Mouse (Mus musculus) midbrain, embryonic 13.5 days (tissue): Measurements from ENCODE around the gene Rnf4. TPM values are rescaled to one million over a fixed set of nuclear protein-coding genes. Genes with fewer than 3 reads are reported as not detected.

ENCODE experiments used
- ATAC-seq: fragments of 200-750 bp; cut with Nextera tagmentation; 2 replicates; pipeline ENCODE4 v1.8.0; 2017; ENCODE audit warnings: mild to moderate bottlenecking, moderate TSS enrichment, moderate library complexity
- H3K27ac ChIP-seq: fragments of 300-500 bp; sonication (generic); 2 replicates; pipeline ENCODE4 v1.5.1; 2015; ENCODE audit warnings: inconsistent platforms, mild to moderate bottlenecking, moderate library complexity
- H3K27me3 ChIP-seq: fragments of 300-500 bp; sonication (generic); 2 replicates; pipeline ENCODE4 v1.6.1; 2015; ENCODE audit warnings: mild to moderate bottlenecking, inconsistent platforms
- H3K36me3 ChIP-seq: fragments of 300-500 bp; sonication (generic); 2 replicates; pipeline ENCODE4 v1.6.1; 2015; ENCODE audit warnings: mild to moderate bottlenecking, inconsistent platforms
- H3K4me1 ChIP-seq: fragments of 300-500 bp; sonication (generic); replicated peaks from 2 replicates; pipeline ENCODE4 v1.6.1; 2015; ENCODE audit warnings: inconsistent platforms
- H3K4me2 ChIP-seq: fragments of 300-500 bp; sonication (generic); replicated peaks from 2 replicates; pipeline ENCODE4 v1.6.1; 2015; ENCODE audit warnings: moderate library complexity, mild to moderate bottlenecking, inconsistent platforms
- H3K4me3 ChIP-seq: fragments of 300-500 bp; sonication (generic); replicated peaks from 2 replicates; pipeline ENCODE4 v1.5.1; 2015; ENCODE audit warnings: mild to moderate bottlenecking, inconsistent platforms
- H3K9ac ChIP-seq: fragments of 300-500 bp; sonication (generic); replicated peaks from 2 replicates; pipeline ENCODE4 v1.6.1; 2015; ENCODE audit warnings: mild to moderate bottlenecking, inconsistent platforms
- H3K9me3 ChIP-seq: fragments of 300-500 bp; sonication (generic); 2 replicates; pipeline ENCODE4 v1.6.1; 2016; ENCODE audit warnings: mild to moderate bottlenecking, inconsistent platforms
- WGBS: fragments of 180-500 bp; shearing (Covaris S2); methylation state at CpG from one replicate; pipeline ENCODE4 v1.1.7; 2015; 5-methylcytosine and 5-hydroxymethylcytosine counted together
- polyA plus RNA-seq: library from polyadenylated mRNA; unstranded; fragments of >200 nt; fragmentation: Nextera tagmentation; extraction: Ambion mirVana; gene quantifications from 2 replicates; pipeline ENCODE4 v1.2.1, GENCODE M21; 2015

The Rnf4 gene
- polyA plus RNA-seq = 136 and 141 TPM in 2 replicates

- Histone ChIP-seq H3K4me2 (peak within 1 kb of the TSS; percentile 92), H3K36me3 (0 out of 2 replicates have a peak, but pooled peaks cover 4% of the 10 kb centered on the region), H3K9ac (peak within 1 kb of the TSS; percentile 99), H3K27me3 (no peaks in the 10 kb centered on the region), H3K9me3 (no peaks in the 10 kb centered on the region), H3K4me3 (peak within 1 kb of the TSS; percentile 99), H3K4me1 (peaks cover 38% of the 10 kb centered on the region), H3K27ac (peak within 1 kb of the TSS; percentile 94)
- ATAC-seq = peak; percentile 99
- under 1% methylated on average over 63 of the region's 67 CpGs for WGBS
These were observed at the start of gene Rnf4 for GRCm38 (mm10) chr5:34336097-34336774. Gene Rnf4 (plus strand): TSS chr5:34336289.

GRCm38 (mm10) chr5:34286516-34286915 lies 49.6 kb upstream of the Rnf4 start:
- Histone ChIP-seq H3K36me3 (no peaks in the 10 kb centered on the region), H3K27me3 (peaks cover 51% of the 10 kb centered on the region), H3K9ac (no peak overlapping the region), H3K4me2 (peak overlapping the region; percentile 90), H3K27ac (no peak overlapping the region), H3K4me1 (peaks cover 27% of the 10 kb centered on the region), H3K9me3 (no peaks in the 10 kb centered on the region), H3K4me3 (peak overlapping the region; percentile 74)
- ATAC-seq = no peak
- under 1% methylated on average over 11 of the region's 11 CpGs for WGBS

GRCm38 (mm10) chr5:34287001-34287837 lies 48.9 kb upstream of the Rnf4 start:
- H3K4me2 ChIP-seq = peak overlapping the region; percentile 90
- peak overlapping the region; percentile 79 for H3K9ac ChIP-seq
- WGBS = under 1% methylated on average over 54 of the region's 54 CpGs
- peaks cover 51% of the 10 kb centered on the region for H3K27me3 ChIP-seq
- no peak overlapping the region for H3K27ac ChIP-seq
- H3K9me3 ChIP-seq = no peaks in the 10 kb centered on the region
- H3K36me3 ChIP-seq = no peaks in the 10 kb centered on the region
- H3K4me1 ChIP-seq = peaks cover 27% of the 10 kb centered on the region
- no peak for ATAC-seq
- H3K4me3 ChIP-seq = peak overlapping the region; percentile 74

- Histone ChIP-seq H3K27ac (no peak overlapping the region), H3K4me2 (peak overlapping the region; percentile 90), H3K9ac (peak overlapping the region; percentile 79), H3K27me3 (peaks cover 51% of the 10 kb centered on the region), H3K36me3 (no peaks in the 10 kb centered on the region), H3K9me3 (no peaks in the 10 kb centered on the region), H3K4me3 (peak overlapping the region; percentile 74), H3K4me1 (peaks cover 27% of the 10 kb centered on the region)
- no peak for ATAC-seq
- WGBS = under 1% methylated on average over 18 of the region's 18 CpGs
These were observed 48.3 kb upstream of the Rnf4 start for GRCm38 (mm10) chr5:34287838-34288145.

- H3K27ac ChIP-seq = no peak within 1 kb of the TSS
- H3K4me2 ChIP-seq = peak within 1 kb of the TSS; percentile 90
- ATAC-seq = peak; percentile 99
- H3K27me3 ChIP-seq = peaks cover 51% of the 10 kb centered on the region
- no peaks in the 10 kb centered on the region for H3K36me3 ChIP-seq
- no peaks in the 10 kb centered on the region for H3K9me3 ChIP-seq
- H3K4me1 ChIP-seq = peaks cover 22% of the 10 kb centered on the region
- peak within 1 kb of the TSS; percentile 74 for H3K4me3 ChIP-seq
- H3K9ac ChIP-seq = peak within 1 kb of the TSS; percentile 79
- WGBS = under 1% methylated on average over 82 of the region's 83 CpGs
These were observed 47.9 kb upstream of the Rnf4 start, which contains the start of the genes Zfyve28 and Cfap99 for GRCm38 (mm10) chr5:34288154-34288716. Gene Zfyve28 (minus strand): TSS chr5:34288449. Gene Cfap99 (plus strand): TSS chr5:34288600.

DNA sequence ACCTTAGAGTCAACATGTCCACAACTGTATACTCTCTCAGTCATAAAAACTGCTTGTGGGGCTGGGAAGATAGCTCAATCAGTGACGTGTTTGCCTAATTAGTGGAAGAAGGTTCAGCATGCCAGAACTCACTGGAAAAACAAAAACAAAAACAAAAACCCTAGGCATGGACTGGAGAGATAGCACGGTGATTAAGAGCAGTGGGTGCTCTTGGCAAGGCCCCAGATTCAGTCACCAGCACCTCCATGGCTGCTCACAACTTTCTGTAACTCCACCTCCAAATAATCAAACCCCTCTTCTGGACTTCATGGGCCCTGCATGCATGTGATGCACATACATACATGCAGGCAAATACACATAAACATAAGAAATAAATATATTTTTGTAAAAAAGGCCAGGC lies 46.8 kb upstream of the Rnf4 start:
- H3K9ac ChIP-seq = no peak overlapping the region
- H3K9me3 ChIP-seq = no peaks in the 10 kb centered on the region
- peak overlapping the region; percentile 74; the same call in 1 of the 2 replicates for H3K4me3 ChIP-seq
- H3K27me3 ChIP-seq = peaks cover 48% of the 10 kb centered on the region
- H3K4me1 ChIP-seq = peaks cover 22% of the 10 kb centered on the region
- H3K4me2 ChIP-seq = peak overlapping the region; percentile 90; the same call in 1 of the 2 replicates
- ATAC-seq = no peak
- no peak overlapping the region for H3K27ac ChIP-seq
- H3K36me3 ChIP-seq = no peaks in the 10 kb centered on the region
- WGBS = 61% methylated on average over 2 of the region's 2 CpGs

GRCm38 (mm10) chr5:34293363-34293762 lies 42.7 kb upstream of the Rnf4 start:
- H3K36me3 ChIP-seq = no peaks in the 10 kb centered on the region
- 76% methylated on average over 6 of the region's 6 CpGs for WGBS
- no peaks in the 10 kb centered on the region for H3K9me3 ChIP-seq
- no peak overlapping the region for H3K4me3 ChIP-seq
- no peak for ATAC-seq
- H3K27ac ChIP-seq = no peak overlapping the region
- H3K4me2 ChIP-seq = no peak overlapping the region
- H3K4me1 ChIP-seq = peaks cover 3% of the 10 kb centered on the region; the same call in 1 of the 2 replicates
- peaks cover 14% of the 10 kb centered on the region for H3K27me3 ChIP-seq
- no peak overlapping the region for H3K9ac ChIP-seq

DNA sequence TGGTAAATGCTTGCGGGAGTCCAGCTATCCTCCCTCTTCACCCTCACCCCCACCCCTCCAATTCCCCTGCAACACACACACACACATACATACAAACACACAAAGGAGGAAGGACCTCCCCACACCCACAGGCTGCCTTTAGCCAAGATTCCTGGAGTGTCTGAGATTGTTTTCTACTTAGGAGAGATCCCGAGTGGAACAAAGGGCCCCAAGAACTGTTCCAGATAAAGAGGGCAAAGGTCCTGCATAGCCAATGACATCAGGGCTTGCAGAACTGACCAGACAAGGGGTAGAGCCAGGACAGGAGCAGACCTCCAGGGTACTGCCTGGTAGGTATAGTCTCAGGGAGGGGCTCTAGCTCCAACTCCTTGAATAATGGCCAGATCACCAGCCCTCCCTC lies 41.4 kb upstream of the Rnf4 start:
- Histone ChIP-seq H3K36me3 (no peaks in the 10 kb centered on the region), H3K4me1 (no peaks in the 10 kb centered on the region), H3K27ac (no peak overlapping the region), H3K4me2 (no peak overlapping the region), H3K4me3 (no peak overlapping the region), H3K27me3 (peaks cover 6% of the 10 kb centered on the region), H3K9ac (no peak overlapping the region), H3K9me3 (no peaks in the 10 kb centered on the region)
- 37% methylated on average over 2 of the region's 2 CpGs for WGBS
- ATAC-seq = no peak

DNA sequence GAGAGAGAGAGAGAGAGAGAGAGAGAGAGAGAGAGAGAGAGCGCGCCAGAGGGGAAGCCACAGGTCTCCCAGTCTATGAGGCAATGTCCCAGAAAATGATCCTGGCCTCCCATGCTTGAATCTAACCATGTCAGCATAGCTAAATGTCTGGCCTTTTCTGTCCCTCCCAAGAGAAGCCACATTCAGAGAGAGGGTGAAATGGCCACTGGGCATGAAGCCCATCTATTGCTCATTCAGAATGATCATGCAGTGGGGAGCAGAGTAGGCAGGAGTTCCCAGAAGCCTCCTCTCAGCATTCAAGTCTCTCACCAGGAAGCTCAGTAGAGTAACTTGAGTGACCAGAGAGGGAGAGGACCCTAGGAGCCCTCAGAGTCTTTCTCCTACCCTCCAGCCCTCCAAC lies 40.9 kb upstream of the Rnf4 start:
- WGBS = 74% methylated on average over 2 of the region's 2 CpGs
- Histone ChIP-seq H3K9me3 (no peaks in the 10 kb centered on the region), H3K36me3 (no peaks in the 10 kb centered on the region), H3K4me3 (no peak overlapping the region), H3K27ac (no peak overlapping the region), H3K27me3 (peaks cover 2% of the 10 kb centered on the region; the same call in 1 of the 2 replicates), H3K4me2 (no peak overlapping the region), H3K4me1 (no peaks in the 10 kb centered on the region), H3K9ac (no peak overlapping the region)
- ATAC-seq = no peak

- H3K4me3 ChIP-seq = no peak overlapping the region
- H3K36me3 ChIP-seq = no peaks in the 10 kb centered on the region
- WGBS = 57% methylated on average over 4 of the region's 4 CpGs
- no peaks in the 10 kb centered on the region for H3K4me1 ChIP-seq
- H3K4me2 ChIP-seq = no peak overlapping the region
- H3K27me3 ChIP-seq = 0 out of 2 replicates have a peak, but pooled peaks cover 3% of the 10 kb centered on the region
- ATAC-seq = no peak
- H3K9me3 ChIP-seq = no peaks in the 10 kb centered on the region
- no peak overlapping the region for H3K9ac ChIP-seq
- H3K27ac ChIP-seq = no peak overlapping the region
These were observed 38.0 kb upstream of the Rnf4 start for GRCm38 (mm10) chr5:34298061-34298460.

- Histone ChIP-seq H3K4me2 (no peak overlapping the region), H3K36me3 (no peaks in the 10 kb centered on the region), H3K27ac (no peak overlapping the region), H3K27me3 (0 out of 2 replicates have a peak, but pooled peaks cover 3% of the 10 kb centered on the region), H3K4me1 (no peaks in the 10 kb centered on the region), H3K9me3 (no peaks in the 10 kb centered on the region), H3K4me3 (no peak overlapping the region), H3K9ac (no peak overlapping the region)
- 88% methylated on average over 10 of the region's 10 CpGs for WGBS
- ATAC-seq = no peak
These were observed 37.1 kb upstream of the Rnf4 start for GRCm38 (mm10) chr5:34298937-34299535.
